Comparison of ENCODE assay signal across 8 mouse cellular contexts in the genomic region with DNA sequence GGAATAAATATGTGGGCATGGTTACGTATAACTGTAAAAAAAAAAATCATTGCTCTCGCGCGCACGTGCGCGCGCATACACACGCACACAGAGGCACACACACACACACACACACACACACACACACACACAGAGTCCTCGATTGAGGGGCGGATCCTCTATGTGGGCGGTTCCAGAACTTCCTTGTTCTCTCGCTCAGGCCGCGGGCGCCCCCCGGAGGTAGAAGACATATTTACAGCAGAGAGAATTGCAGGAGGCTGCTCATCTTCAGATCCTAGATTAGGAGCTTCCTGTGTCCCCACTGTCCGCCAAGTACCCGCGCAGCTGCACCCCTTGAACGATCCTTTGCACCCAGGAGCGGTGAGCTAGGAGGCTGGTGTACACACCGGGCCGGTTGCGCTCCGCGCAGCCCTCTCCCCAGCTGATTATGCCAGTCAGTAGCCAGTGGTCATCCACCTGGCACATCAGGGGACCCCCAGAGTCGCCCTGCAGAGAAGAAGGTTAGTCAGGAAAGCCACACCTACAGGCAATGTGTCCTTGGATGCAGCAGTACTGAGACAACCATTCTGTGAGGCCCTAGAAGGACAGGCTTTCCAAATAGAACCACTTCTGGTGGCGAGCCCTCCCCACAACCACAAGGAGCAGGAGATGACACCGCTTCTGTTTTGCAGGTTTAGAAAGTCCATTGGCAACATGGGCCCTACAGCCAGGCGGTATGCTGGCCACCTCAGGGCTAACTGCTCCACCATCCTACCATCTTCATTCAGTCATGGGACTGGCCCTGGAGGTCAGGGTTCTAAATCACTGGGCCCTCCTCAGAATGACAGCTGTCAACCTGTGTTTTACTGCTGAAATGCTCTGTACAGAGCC. TPM values are rescaled to one million over a fixed set of nuclear protein-coding genes. Genes with fewer than 3 reads are reported as not detected.
A peak's percentile ranks its signal among the peaks of the same experiment; 100 is the strongest.
DNase-seq lines count a peak whose midpoint lies in the region; ATAC-seq and TF ChIP-seq lines count a peak whose summit lies in the region.

No protein-coding gene starts in this region.

- 10% methylated on average over 31 of the region's 31 CpGs for WGBS in forebrain, embryonic 15.5 days
- 10% methylated on average over 31 of the region's 31 CpGs for WGBS in neural tube, embryonic 15.5 days

- peak; percentile 16 to 92; a peak in 2 of 4 replicates for TF ChIP-seq CTCF in CH12.LX (conservative IDR thresholded peaks at IDR 0.05 in 1 of 2, IDR thresholded peaks at IDR 0.05 in 1 of 2; ENCODE audit: low read depth in 2 of 2, low read length in 2 of 2)

- no peak overlapping the region for H3K9ac ChIP-seq in CH12.LX (ENCODE audit: insufficient read depth, low read depth)
- peak overlapping the region; percentile 64 for H3K9ac ChIP-seq in forebrain, embryonic 15.5 days (replicated peaks)
- peak overlapping the region; percentile 47 for H3K9ac ChIP-seq in neural tube, embryonic 15.5 days (replicated peaks)

- H3K36me3 ChIP-seq in CH12.LX (replicated peaks in 1 of 2; ENCODE audit: control insufficient read depth in 1 of 2, insufficient read depth in 1 of 2, low read length in 1 of 2): no peaks in the 10 kb centered on the region
- H3K36me3 ChIP-seq in forebrain, embryonic 15.5 days: no peaks in the 10 kb centered on the region
- H3K36me3 ChIP-seq in neural tube, embryonic 15.5 days: no peaks in the 10 kb centered on the region

- ATAC-seq in cerebellum, adult (ENCODE audit: insufficient number of reproducible peaks, low FRiP score, low TSS enrichment): peak; percentile 15; the same call in 1 of the 2 replicates
- peak; percentile 81 for ATAC-seq in forebrain, embryonic 15.5 days (replicated peaks)
- peak; percentile 83 for ATAC-seq in neural tube, embryonic 15.5 days (ENCODE audit: low FRiP score)

- no peaks in the 10 kb centered on the region for H3K79me2 ChIP-seq in CH12.LX (replicated peaks; ENCODE audit: control insufficient read depth, extremely low read depth, insufficient read depth, poor library complexity, severe bottlenecking)

- no peak overlapping the region for H3K4me3 ChIP-seq in CH12.LX (replicated peaks in 1 of 3; ENCODE audit: low read depth in 2 of 3, low read length in 2 of 3, poor library complexity in 1 of 3)
- H3K4me3 ChIP-seq in forebrain, embryonic 15.5 days: peak overlapping the region; percentile 35
- peak overlapping the region; percentile 34 for H3K4me3 ChIP-seq in neural tube, embryonic 15.5 days (replicated peaks)

- H3K27ac ChIP-seq in CH12.LX (ENCODE audit: insufficient read depth, low read depth): no peak overlapping the region
- no peak overlapping the region for H3K27ac ChIP-seq in forebrain, embryonic 15.5 days (replicated peaks)
- peak overlapping the region; percentile 60; the same call in 1 of the 2 replicates for H3K27ac ChIP-seq in neural tube, embryonic 15.5 days (replicated peaks)

- H3K9me3 ChIP-seq in CH12.LX (replicated peaks; ENCODE audit: low read length): no peaks in the 10 kb centered on the region
- no peaks in the 10 kb centered on the region for H3K9me3 ChIP-seq in forebrain, embryonic 15.5 days
- H3K9me3 ChIP-seq in neural tube, embryonic 15.5 days (replicated peaks): no peaks in the 10 kb centered on the region

- no peak overlapping the region; the same call in 1 of the 2 replicates for H3K4me2 ChIP-seq in CH12.LX (ENCODE audit: insufficient read depth, low read depth, poor library complexity, severe bottlenecking)
- peak overlapping the region; percentile 55 for H3K4me2 ChIP-seq in forebrain, embryonic 15.5 days (replicated peaks)
- peak overlapping the region; percentile 63 for H3K4me2 ChIP-seq in neural tube, embryonic 15.5 days

- dilution Hi-C loops in CH12.LX (cut with MboI; ENCODE audit: extremely low pct_ligation_motif_present, extremely low pct_unique_long_range_greater_than_20kb, low sequenced_read_pairs): no loop called here

- TF ChIP-seq EP300 in CH12.LX (IDR thresholded peaks at IDR 0.05; ENCODE audit: low read length): peak; percentile 45

- in situ Hi-C loops in CH12.LX (cut with MboI; ENCODE audit: low pct_ligation_motif_present, low pct_unique_long_range_greater_than_20kb, low sequenced_read_pairs): no loop called here

- intact Hi-C loops in heart, postnatal 25 days (cut with DNase I): no loop called here

- H3K27me3 ChIP-seq in CH12.LX (replicated peaks): peaks cover 63% of the 10 kb centered on the region
- no peaks in the 10 kb centered on the region for H3K27me3 ChIP-seq in forebrain, embryonic 15.5 days
- H3K27me3 ChIP-seq in neural tube, embryonic 15.5 days (replicated peaks): 0 out of 2 replicates have a peak, but pooled peaks cover 3% of the 10 kb centered on the region

- no peak for TF ChIP-seq POLR2A in CH12.LX (IDR thresholded peaks at IDR 0.05; ENCODE audit: low read depth, low read length)

- peak; percentile 88 for TF ChIP-seq RAD21 in CH12.LX (IDR thresholded peaks at IDR 0.05; ENCODE audit: low read depth, low read length)

- peaks cover 6 to 17% of the 10 kb centered on the region in 2 experiments for H3K4me1 ChIP-seq in CH12.LX (ENCODE audit: control insufficient read depth in 1 of 2, insufficient read depth in 2 of 2)
- peaks cover 9% of the 10 kb centered on the region; the same call in 1 of the 2 replicates for H3K4me1 ChIP-seq in forebrain, embryonic 15.5 days
- H3K4me1 ChIP-seq in neural tube, embryonic 15.5 days: peaks cover 10% of the 10 kb centered on the region

- DNase-seq in CH12.LX (ENCODE audit: extremely low read depth): peak; percentile 94
- DNase-seq in heart, postnatal 25 days (ENCODE audit: low spot score): peak; percentile 67
- peak; percentile 87 to 96 for DNase-seq in layer of hippocampus, adult 18-20 months (ENCODE audit: low spot score in 2 of 2)
- DNase-seq in lung, adult 18-20 months: peak; percentile 88 to 92
- peak; percentile 98 for DNase-seq in testis, postnatal 10 days (ENCODE audit: low spot score)

TF ChIP-seq in CH12.LX, 34 proteins besides CTCF, POLR2A, EP300 and RAD21 (continues in another document):
- TF ChIP-seq BHLHE40 (IDR thresholded peaks at IDR 0.05; ENCODE audit: low read depth, low read length): peak; percentile 97
- no peak for TF ChIP-seq UBTF (IDR thresholded peaks at IDR 0.05; ENCODE audit: low read depth, low read length)
- 0 out of 2 replicates have a peak, but pooled peaks have one; percentile 28 for TF ChIP-seq ETS1 (conservative IDR thresholded peaks at IDR 0.05; ENCODE audit: low read depth, low read length)
- peak; percentile 62 for TF ChIP-seq TCF12 (IDR thresholded peaks at IDR 0.05; ENCODE audit: low read depth, low read length)
- no peak for TF ChIP-seq JUN (IDR thresholded peaks at IDR 0.05; ENCODE audit: insufficient read depth, low read depth, low read length)
- TF ChIP-seq TBP (conservative IDR thresholded peaks at IDR 0.05; ENCODE audit: low read depth, low read length): no peak
- TF ChIP-seq ZNF384 (IDR thresholded peaks at IDR 0.05; ENCODE audit: low read depth, low read length): peak; percentile 85
- peak; percentile 35; the same call in 1 of the 2 replicates for TF ChIP-seq ZC3H11A (IDR thresholded peaks at IDR 0.05; ENCODE audit: low read depth, low read length)
- TF ChIP-seq SIN3A (IDR thresholded peaks at IDR 0.05; ENCODE audit: low read length): no peak
- TF ChIP-seq MAZ (IDR thresholded peaks at IDR 0.05; ENCODE audit: low read depth, low read length): 0 out of 2 replicates have a peak, but pooled peaks have one; percentile 32
- TF ChIP-seq MYC (IDR thresholded peaks at IDR 0.05; ENCODE audit: low read depth, low read length): peak; percentile 64; the same call in 1 of the 2 replicates
- TF ChIP-seq POLR2AphosphoS2 (IDR thresholded peaks at IDR 0.05; ENCODE audit: low read depth, low read length): no peak

RNA-seq across cellular contexts. Expression of gene Prss22, which starts 4.1 kb away (rescaled TPM):
- not detected in 2 replicates for total RNA-seq in CH12.LX (2012; rRNA removed)
- total RNA-seq in CH12.LX (2014; rRNA removed): not detected in 2 replicates
- polyA plus RNA-seq in CH12.LX (2012; ENCODE audit: insufficient read length, low read depth): not detected in 2 replicates
- polyA plus RNA-seq in forebrain, embryonic 15.5 days (2015; fragmentation: Nextera tagmentation; extraction: Ambion mirVana): not detected in 2 replicates
- not detected for total RNA-seq in heart, postnatal 25 days (2021)
- not detected for total RNA-seq in layer of hippocampus, adult 18-20 months (2021)
- not detected in 2 replicates for polyA plus RNA-seq in neural tube, embryonic 15.5 days (2015; fragmentation: Nextera tagmentation; extraction: Ambion mirVana)

RNA-seq across cellular contexts. Expression of gene Prss30, which starts 13.4 kb away (rescaled TPM):
- total RNA-seq in CH12.LX (2012; rRNA removed) (0.08 TPM in 1 of 2 replicates, not detected in the other), CH12.LX (2014; rRNA removed) (0.30 and 0.57 TPM in 2 replicates)
- 0.63 and 0.69 TPM in 2 replicates for polyA plus RNA-seq in CH12.LX (2012; ENCODE audit: insufficient read length, low read depth)
- polyA plus RNA-seq in forebrain, embryonic 15.5 days (2015; fragmentation: Nextera tagmentation; extraction: Ambion mirVana): not detected in 2 replicates
- total RNA-seq in heart, postnatal 25 days (2021): not detected
- not detected for total RNA-seq in layer of hippocampus, adult 18-20 months (2021)
- polyA plus RNA-seq in neural tube, embryonic 15.5 days (2015; fragmentation: Nextera tagmentation; extraction: Ambion mirVana): 0.96 TPM in 1 of 2 replicates, not detected in the other

RNA-seq across cellular contexts. Expression of gene Sbpl, which starts 38.7 kb away (rescaled TPM):
- total RNA-seq in CH12.LX (2012; rRNA removed): not detected in 2 replicates
- total RNA-seq in CH12.LX (2014; rRNA removed): not detected in 2 replicates
- not detected in 2 replicates for polyA plus RNA-seq in CH12.LX (2012; ENCODE audit: insufficient read length, low read depth)
- polyA plus RNA-seq in forebrain, embryonic 15.5 days (2015; fragmentation: Nextera tagmentation; extraction: Ambion mirVana): not detected in 2 replicates
- not detected for total RNA-seq in heart, postnatal 25 days (2021)
- total RNA-seq in layer of hippocampus, adult 18-20 months (2021): not detected
- not detected in 2 replicates for polyA plus RNA-seq in neural tube, embryonic 15.5 days (2015; fragmentation: Nextera tagmentation; extraction: Ambion mirVana)

RNA-seq across cellular contexts. Expression of gene Prss27, which starts 44.1 kb away (rescaled TPM):
- total RNA-seq in CH12.LX (2012; rRNA removed): not detected in 2 replicates
- total RNA-seq in CH12.LX (2014; rRNA removed): not detected in 2 replicates
- not detected in 2 replicates for polyA plus RNA-seq in CH12.LX (2012; ENCODE audit: insufficient read length, low read depth)
- polyA plus RNA-seq in forebrain, embryonic 15.5 days (2015; fragmentation: Nextera tagmentation; extraction: Ambion mirVana): 0.23 and 0.24 TPM in 2 replicates
- not detected for total RNA-seq in heart, postnatal 25 days (2021)
- total RNA-seq in layer of hippocampus, adult 18-20 months (2021): not detected
- 0.19 and 0.28 TPM in 2 replicates for polyA plus RNA-seq in neural tube, embryonic 15.5 days (2015; fragmentation: Nextera tagmentation; extraction: Ambion mirVana)

RNA-seq across cellular contexts. Expression of gene Sbp, which starts 52.3 kb away (rescaled TPM):
- total RNA-seq in CH12.LX (2012; rRNA removed) (not detected in 2 replicates), CH12.LX (2014; rRNA removed) (not detected in 2 replicates)
- polyA plus RNA-seq in CH12.LX (2012; ENCODE audit: insufficient read length, low read depth): not detected in 2 replicates
- not detected in 2 replicates for polyA plus RNA-seq in forebrain, embryonic 15.5 days (2015; fragmentation: Nextera tagmentation; extraction: Ambion mirVana)
- not detected for total RNA-seq in heart, postnatal 25 days (2021)
- not detected for total RNA-seq in layer of hippocampus, adult 18-20 months (2021)
- not detected in 2 replicates for polyA plus RNA-seq in neural tube, embryonic 15.5 days (2015; fragmentation: Nextera tagmentation; extraction: Ambion mirVana)

Comparison
In these comparisons a context has a peak if more than half of its experiments do, and no peak if none do; other contexts are left out.
1. H3K4me3 ChIP-seq: peak in forebrain, embryonic 15.5 days (single experiment) and neural tube, embryonic 15.5 days (single experiment); none in CH12.LX (0 of 3).
2. ATAC-seq: peak in every context shown above with its lines; median percentile 83 in neural tube, embryonic 15.5 days; 81 in forebrain, embryonic 15.5 days; 15 in cerebellum, adult.
3. Peak in every context shown above with its lines, with median percentiles within 50 percentile points of each other: DNase-seq.